Mouse (Mus musculus) hematopoietic stem cell, adult 5-6 weeks (primary cell): Measurements from ENCODE around the gene Celf3. TPM values are rescaled to one million over a fixed set of nuclear protein-coding genes. Genes with fewer than 3 reads are reported as not detected.

ENCODE experiments used
- ATAC-seq, 2 experiments: fragments of 125-278 bp in 1 of 2; replicated peaks in 1 of 2; 2 replicates each; pipeline ENCODE4 v1.8.0; 2016 to 2017; ENCODE audit warnings: inconsistent platforms in 2 of 2, mild to moderate bottlenecking in 2 of 2, moderate number of reproducible peaks in 2 of 2, low read depth in 1 of 2, moderate TSS enrichment in 1 of 2; ENCODE audit not compliant: low FRiP score in 2 of 2, poor library complexity in 2 of 2, severe bottlenecking in 2 of 2, insufficient read depth in 1 of 2, low TSS enrichment in 1 of 2
- total RNA-seq: library from RNA; stranded (forward); fragments of 172-1452, 232-1000 nt; gene quantifications from 2 replicates; pipeline ENCODE4 v1.2.3, GENCODE M21; 2017

The Celf3 gene
- total RNA-seq, 1 experiment from 2014 or later, result not detected

DNA sequence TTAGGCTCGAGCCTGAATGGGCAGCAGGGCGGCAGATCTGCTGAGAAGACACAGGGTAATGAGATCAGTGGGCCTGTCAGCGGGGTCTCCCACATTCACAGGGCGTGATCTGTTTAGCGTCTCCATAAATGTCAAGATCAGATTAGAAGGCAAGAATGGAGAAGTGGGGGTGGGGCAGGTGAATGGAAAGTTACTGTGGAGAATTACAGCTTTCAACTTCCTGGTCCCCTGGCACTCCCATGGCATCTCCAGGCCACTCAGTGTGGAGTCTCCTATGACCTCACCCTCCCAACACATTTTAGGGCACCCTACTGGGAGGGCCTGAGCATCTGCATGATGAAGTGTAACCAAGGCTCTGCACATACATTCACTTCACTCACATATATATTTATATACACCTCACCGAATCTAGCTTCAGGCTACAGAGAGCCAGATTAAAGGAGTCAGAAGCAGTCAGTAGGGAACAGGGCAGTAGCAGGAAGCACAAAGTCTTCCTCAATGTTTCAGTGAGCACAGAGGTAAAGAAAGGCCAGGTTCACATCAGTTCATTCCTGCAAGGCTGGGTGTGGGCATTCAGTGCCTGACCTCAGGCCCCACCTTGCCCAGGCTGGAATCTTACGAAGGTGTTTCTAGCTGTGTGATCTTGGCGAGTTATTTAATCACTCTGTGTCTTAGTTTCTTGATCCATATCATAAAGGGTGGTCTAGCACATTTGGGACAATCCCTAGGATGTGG lies 1.6 kb upstream of the Celf3 start:
- ATAC-seq, result no peak

DNA sequence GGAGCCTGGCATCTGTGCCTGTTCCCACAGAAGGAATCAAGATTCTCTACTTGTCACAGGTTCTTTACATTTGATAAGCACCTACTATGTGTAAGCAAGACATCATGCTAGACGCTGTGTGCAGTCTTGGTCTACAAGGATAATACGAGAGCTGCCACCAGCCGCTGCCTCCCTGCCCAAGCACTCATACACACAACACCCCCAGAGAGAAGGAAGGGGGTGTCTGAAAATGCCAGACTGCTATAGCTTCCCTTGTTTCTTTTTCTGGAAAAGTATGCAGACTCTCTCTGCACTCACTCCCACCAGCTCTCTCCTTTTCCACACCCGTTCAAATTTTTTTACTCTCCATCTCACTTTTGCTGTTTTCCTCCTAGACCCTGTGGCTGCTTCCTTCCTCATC lies 651 bp upstream of the Celf3 start:
- ATAC-seq, result no peak

DNA sequence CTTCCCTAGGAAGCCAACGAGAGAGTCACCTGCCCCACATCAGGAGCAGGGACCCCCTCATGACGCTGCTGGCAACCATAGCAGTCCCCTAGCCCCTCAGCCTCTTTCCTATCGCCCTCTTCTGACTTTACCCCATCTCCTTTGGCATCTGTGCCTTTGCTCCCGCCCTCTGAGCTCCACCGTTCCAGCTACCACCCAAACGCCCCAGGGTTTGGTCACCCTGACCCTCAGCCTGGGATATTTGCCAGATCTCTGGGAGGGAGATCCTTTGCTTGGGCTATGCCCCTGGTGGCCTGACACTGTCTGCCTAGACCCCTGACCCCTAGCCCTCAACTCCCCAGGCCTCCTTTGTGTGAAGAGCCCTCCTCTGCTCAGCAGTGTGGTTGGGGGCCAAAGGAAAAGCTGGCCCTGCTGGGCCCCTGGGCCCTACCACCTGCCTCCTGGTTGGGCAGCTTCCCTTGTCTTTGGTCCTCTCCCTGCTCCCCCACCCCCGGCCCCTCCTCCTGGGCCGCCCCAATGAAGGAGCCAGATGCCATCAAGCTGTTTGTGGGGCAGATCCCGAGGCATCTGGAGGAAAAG lies 585 bp downstream of the Celf3 start:
- no peak for ATAC-seq

DNA sequence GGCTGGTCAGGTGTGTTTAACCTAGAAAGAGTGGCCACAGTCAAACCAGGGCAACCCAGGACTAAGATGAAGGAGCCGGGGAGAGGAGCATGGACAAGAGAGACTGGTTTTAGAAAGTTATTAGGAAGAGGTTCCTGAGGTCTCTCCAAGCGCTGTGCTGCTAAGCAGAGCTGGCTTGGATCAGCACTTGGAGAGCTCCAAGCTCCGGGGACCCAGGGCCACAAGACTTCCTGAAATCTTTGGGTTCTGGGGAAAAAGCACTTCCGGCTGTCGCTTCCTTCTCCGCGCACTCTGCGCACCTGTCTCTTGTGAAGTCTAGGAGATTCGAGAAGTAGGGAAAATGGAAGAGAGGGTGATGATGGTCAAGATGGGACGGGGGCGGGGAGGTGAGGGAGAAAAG lies 1.5 kb downstream of the Celf3 start:
- 0 out of 4 replicates have a peak, but pooled peaks of 1 of the 2 experiments have one; percentile 29 for ATAC-seq

DNA sequence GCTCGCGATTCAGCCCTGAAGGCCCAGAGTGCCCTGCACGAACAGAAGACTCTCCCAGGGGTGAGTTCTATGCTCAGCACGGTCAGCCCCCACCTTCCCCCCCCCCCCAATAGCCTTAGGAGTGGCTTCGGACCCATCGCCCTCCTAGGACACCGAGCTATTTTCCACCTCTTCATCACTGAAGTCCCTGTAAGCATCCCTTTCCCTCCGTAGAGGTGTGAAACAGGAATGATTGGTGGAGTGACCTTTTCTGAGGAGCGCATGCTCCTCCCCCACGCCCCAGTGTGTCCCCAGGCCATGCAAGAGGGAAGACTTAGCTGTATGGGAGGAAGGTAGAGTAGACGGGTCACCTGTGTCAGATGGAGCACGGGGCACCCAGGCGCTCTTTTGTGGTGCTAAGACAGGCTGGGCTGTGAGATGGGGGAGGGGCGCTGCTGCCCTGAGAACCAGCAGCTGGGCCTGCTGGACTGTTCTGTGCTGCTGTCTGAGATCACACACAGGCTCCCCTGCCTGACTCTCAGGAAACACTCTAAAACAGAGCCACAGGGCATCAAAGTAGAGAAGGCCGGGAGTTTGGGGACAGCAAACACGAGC lies 2.3 kb downstream of the Celf3 start, which contains the start of gene Riiad1:
Riiad1 (minus strand) TSS at position 51 of the 594 bp plus-strand sequence.
- no peak for ATAC-seq

DNA sequence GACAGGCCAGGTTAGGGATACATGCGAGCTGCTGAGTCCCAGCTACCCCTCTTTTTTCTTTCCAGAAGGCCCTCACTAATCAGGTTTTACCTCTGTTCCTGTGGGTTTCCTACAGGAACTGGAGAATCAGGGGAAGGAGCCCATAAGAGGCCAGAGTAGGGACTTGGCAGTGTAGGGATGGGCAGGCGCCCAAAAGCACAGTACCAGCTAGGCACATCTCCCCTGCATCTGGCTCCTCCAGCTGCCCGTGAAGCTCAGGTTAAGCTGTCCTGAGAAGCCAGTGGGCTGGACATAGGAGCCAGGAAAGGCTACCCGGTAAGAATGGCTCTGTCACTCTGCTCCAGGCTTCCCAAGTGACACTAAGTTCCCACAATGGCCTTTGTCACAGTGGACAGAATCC lies 3.3 kb downstream of the Celf3 start:
- no peak for ATAC-seq

DNA sequence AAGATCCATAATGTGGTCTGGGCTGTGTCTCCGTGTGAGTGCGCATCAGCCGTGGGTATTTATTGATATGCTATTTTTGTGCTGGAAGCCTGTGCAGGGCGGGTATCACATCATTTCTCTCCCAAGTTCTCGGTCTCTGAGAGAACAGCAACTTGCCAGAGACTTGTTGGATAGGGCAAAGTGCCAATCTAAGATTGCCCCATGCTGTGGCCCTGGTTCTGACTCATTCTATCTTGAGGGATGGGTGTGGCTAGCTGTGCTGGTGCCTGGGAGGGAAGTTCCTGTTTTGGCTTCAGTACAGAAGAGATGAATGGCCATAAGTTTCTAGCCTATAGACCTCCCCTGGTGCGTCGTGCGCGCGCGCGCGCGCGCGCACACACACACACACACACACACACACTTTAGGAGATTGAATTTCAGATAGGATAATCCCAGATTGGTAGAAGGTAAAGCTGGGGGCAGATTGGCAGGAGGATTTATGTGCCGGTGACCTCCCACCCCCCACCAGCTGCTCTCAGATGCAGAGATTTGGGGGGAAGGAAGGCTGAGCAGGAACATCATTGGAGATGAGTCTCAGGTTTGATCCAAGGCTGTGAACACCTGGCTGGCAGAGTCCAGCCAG lies 4.8 kb downstream of the Celf3 start:
- ATAC-seq, result peak; percentile 6 to 41; a peak in 1 of 4 replicates

DNA sequence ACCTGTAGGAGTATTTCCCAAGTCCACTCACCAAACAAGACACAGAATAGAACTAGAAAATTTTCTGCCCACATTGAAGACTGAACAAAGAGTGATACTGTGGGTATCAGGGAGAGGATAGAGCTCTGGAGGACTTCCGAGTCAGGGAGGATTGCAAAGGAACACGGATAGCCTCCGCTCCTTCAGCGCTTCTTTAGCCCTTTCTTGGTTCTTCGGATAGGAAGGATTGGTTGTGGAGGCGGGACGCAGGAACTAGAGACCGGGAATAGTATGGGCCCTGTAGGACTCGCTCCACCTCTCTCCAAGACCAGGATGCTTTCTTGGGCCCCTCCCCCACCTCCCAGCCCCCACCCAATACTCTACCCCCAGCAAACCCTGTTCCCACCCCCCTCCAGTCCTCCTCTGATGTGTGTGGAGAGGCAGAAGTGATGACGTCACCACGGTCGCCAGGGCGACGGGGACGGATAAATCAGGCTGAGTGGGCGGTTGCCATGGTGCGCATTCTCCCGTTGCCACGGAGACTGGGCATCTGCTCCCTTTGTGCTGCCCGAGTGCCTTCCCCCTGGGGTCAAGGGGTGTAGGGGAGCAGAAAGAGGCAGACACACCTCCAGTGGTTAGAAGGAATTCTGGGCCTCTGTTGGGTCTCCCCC lies 5.8 kb downstream of the Celf3 start:
- ATAC-seq, result no peak

DNA sequence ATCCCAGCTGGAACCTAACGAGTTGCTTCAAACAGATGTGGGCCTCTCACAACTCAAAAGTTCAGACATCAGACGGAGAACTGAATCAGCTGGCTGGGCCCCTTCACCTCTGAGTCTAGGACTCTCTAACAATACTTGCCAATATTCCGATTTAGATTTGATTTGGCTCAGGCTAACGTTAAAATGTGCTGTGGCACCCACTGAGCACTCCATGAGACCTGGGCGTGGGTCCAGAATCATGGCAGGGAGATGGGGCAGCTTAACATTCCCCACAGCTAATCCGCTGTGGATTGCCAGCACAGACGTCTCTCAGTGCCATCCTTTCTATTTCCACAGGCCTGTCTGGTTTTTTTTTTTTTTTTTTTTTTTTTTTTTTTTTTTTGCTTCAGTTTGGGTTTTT lies 7.8 kb downstream of the Celf3 start:
- ATAC-seq, result no peak

DNA sequence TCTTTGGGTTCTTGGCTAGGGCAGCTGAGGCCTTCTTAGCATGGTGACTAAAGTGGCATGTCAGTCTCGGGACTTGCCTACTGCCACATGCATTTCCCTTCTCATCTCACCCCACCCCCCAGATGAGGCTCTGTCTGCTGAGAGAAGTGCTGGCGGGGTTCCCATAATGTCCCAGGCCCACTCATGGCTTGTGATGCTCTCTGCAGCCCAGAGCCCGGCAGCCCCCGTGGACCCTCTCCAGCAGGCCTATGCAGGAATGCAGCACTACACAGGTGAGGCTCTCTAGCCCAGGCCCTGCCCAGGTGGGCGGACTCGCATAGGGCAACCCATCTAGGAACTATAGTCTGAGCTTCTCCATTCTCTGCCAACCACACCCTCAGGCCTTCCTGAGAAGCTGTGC lies 9.5 kb downstream of the Celf3 start:
- ATAC-seq, result no peak

DNA sequence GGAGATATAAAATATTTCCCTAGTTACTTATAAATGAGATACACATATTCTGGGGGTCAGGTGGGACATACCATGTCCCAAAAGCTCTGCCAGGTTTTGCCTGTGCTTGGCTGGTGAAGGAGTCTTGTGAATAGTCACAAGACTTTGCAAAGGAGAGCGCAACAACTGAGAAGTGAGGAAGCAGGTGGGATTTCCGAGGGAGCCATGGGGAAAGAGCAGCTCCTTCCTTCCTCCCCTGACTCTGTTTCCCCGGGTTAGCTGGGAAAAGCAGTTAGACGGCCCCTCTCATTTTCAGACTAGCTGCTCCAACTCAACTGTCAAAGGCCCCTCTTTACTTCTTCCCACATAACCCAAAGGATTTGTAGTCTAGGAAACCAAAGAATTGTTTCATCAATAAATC lies 19.1 kb downstream of the Celf3 start:
- no peak for ATAC-seq

DNA sequence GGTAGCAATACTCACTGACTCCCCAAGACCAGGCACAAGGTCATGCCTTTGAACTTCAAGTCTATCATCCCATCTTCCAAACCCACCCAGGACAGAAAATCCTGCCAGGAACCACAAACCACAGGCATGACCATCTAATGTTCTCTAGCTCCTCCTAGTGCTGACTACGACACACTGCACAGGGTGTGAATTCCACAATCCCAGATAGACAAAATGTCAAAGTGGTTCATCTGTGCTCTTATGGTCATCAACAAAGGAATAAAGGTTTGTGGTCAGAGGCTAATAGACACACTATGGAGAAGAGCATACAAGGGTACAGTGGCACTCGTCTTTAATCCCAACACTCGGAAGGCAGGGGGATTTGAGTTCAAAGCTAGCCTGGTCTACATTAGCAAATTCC lies 24.1 kb downstream of the Celf3 start:
- peak; percentile 59 to 66; a peak in 3 of 4 replicates for ATAC-seq

DNA sequence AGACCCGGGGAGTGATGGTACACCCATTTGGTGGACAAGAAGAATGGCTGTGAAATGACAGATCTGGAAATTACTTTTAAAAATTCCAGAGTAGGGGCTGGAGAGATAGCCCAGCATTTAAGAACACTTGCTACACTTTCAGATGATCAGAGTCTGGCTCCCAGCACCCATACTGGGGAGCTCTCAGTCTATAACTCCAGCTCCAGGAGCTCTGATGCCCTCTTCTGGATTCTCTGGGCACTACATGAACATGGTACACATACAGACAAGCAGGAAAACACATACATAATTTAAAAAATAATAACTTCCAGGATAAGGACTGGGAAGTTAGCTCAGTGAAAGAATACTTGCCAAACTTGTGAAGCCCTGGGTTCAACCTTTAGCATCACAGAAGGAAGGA lies 28.6 kb downstream of the Celf3 start:
- no peak for ATAC-seq

DNA sequence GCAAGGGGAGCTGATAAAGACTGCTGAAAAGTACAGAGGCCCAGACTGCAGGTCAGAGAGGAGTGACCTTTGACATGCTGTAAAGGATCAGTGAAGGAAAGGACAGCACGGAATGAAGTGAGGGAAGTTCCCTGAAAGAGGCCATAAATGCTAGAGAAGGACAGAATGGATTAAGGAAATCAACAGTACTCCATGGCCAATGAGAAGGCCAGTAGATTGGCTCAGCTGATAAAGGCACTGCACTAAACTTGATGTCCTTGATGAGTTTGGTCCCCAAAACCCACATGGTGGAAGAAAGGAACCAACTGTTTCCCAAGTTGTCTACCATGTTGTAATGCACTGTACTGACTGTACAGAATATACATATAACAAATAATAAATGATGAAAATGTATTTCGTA lies 48.6 kb downstream of the Celf3 start:
- no peak for ATAC-seq

DNA sequence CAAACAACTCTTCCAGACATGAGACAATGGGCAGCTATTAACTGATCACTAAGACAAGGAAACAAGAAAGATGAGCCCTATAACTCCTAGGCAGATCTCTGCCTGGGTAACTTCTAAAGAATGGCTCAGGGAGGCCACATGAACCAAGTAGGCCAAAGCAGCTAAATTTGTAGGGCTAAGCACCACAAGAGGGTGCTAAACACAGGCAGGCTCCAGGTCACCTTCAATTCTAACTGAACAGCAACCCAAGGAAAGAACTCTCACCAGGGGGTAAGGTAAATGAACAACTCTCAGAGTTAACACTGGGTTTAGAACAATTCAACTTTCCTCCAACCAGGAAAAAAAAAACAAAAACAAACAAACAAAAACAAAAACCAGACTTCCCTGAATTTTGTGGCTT lies 55.9 kb downstream of the Celf3 start:
- peak in 1 of 2 experiments; percentile 56; a peak in 2 of 4 replicates for ATAC-seq

DNA sequence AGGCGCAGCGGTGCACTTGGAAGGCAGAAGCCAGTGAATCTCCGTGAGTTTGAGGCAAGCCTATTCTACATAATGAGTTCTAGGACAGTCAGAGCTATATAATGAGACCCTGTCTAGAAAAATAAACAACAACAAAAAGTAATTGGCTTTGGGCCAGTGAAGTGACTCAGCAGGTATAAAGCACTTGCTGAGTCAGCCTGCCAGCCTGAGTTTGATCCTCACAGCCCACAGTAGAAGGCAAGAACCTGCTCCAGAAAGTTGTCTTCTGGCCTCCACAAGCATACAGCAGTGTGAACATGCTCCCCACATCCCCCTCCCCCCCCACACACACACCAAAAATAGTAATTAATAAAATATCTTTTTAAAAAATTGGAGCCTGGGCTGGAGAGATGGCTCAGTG lies 59.1 kb downstream of the Celf3 start:
- no peak for ATAC-seq
